Mouse (Mus musculus): ENCODE results near the gene Jtb. TPM values are rescaled to one million over a fixed set of nuclear protein-coding genes. Genes with fewer than 3 reads are reported as not detected.

Gene Jtb
- polyA plus RNA-seq, 1 experiment from 2014 or later = 171 TPM

- no peak for DNase-seq (ENCODE audit: low spot score)
Observed at GRCm38 (mm10) chr3:90258521-90258920, 27.1 kb downstream of the Jtb start.

DNA sequence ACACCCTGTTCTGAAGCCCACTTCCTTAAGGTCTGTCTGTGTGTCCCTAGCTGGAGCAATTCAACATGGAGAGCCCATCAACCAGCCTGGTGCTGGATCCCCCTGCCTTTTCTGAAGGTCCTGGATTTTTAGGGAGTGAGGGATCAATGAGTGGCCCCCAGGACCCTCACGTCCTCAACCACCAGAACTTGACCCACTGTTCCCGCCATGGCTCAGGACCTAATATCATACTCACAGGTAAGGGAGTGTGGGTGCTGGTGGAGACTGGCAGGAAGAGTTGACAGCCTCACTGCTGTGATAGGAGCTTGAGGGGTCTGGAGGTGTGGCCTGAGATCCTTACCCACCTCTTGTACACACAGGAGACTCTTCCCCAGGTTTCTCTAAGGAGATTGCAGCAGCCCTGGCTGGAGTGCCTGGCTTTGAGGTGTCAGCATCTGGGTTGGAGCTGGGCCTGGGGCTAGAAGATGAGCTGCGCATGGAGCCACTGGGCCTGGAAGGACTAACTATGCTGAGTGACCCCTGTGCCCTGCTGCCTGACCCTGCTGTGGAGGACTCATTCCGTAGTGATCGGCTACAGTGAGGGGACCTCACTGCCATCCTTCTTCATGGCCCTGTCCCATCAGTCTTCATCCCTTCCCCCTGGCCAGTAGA lies 31.8 kb downstream of the Jtb start:
- no peak for DNase-seq (ENCODE audit: low spot score)

DNA sequence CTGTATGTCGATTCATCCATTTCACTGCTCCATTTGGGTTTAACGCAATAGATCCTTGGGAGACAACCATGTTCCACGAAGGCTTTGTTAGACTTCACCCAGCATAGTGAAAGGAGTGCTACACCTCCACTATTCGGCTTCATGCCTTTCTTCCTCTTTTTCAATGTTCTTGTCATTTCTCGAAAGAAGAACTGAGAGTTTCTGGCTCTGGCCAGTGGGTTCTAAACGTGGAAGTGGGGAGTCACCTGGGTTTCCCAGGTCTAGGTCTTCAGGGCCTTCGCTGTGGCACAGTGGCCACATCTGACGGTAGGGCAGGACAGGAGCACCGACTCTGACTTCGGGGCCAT lies 33.3 kb downstream of the Jtb start:
- DNase-seq (ENCODE audit: low spot score) = no peak

DNA sequence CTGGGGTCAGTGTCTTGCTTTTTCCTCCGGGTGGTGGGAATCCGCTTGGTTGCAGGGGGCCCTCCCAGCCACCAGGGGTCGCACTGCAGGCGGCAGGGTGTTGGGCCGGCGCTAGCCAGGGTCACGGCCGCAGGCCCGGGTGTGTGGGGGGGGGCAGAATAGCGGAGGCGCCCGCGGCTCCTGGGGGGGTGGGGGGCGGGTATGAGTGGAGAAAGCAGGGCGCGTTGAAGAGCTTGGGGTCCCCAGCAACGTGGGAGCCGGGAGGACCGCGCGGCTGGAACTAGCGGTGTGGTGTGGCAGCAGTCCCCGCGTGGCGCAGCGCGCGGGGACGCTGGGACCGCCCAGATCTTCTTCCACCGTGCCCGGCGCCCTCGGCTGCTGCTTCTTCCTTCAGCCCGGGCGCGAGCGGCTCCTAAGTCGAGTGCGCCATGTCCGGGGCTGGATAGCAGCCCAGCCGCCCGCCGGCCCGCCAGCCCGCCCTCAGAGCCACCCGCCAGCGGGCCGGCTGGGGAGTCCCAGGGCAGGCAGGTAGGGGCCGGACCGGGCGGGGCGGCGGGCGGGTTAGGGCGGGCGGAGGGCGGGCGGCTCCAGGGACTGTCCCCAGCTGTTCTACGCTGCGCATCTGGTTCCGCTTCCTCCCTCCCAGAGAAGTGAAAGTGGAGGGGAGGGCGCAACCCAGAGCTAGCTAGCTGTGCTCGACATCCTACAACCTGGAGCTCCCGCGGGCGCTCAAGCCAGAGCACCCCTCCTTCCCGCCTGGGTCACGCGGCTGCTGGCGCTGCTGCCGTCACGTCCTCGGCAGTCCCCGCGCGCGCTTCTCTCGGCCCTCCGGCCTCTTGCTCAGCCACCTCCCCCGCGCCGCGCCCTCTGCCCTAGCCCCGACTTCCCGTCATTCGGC lies 33.9 kb downstream of the Jtb start, which contains the start of gene Dennd4b:
Gene Dennd4b, plus strand, starts transcription at position 152 of the 898 bp plus-strand sequence.
- peak; percentile 86 for DNase-seq (ENCODE audit: low spot score)

DNA sequence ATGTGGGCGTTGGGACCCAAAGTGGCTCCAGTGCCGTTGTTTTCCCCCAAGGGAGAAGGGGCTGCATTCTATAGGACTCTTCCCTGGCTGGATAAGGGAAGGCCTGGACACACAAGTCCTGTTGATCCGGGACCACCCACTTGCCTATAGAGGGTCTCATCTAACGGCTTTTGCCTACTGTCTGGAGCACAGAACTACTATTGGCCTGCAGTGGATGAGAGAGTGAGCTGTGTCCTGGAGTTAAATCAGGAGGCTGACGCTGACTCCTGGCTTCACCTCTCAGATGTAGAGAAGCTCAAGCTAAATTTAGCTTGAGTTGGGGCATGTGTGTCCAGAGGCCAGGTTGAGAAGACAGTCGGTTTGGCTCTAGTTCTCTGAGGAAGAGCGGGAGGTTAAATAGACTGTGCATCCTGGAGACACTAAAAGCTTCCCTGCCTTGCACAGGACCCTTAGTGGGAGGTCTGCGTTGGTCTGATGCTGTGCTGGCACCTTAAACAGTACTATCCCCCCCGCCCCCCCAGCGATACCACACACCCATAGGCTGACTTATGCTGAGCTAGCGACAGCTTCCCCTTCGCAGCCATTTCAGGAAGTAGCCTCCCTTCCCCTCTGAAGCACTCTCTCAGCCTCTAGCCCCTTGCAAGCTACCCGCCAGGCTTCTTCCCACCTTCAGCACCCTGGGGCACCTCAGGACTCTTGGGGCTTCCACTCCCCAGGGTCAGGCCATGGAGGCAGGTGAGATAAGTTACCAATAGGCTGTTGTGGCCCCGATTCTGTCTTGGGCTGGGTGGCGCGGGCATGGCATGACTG lies 34.7 kb downstream of the Jtb start:
- DNase-seq (ENCODE audit: low spot score) = peak; percentile 73

- peak; percentile 30 for DNase-seq (ENCODE audit: low spot score)
Observed at GRCm38 (mm10) chr3:90266901-90267775, 35.7 kb downstream of the Jtb start.

DNA sequence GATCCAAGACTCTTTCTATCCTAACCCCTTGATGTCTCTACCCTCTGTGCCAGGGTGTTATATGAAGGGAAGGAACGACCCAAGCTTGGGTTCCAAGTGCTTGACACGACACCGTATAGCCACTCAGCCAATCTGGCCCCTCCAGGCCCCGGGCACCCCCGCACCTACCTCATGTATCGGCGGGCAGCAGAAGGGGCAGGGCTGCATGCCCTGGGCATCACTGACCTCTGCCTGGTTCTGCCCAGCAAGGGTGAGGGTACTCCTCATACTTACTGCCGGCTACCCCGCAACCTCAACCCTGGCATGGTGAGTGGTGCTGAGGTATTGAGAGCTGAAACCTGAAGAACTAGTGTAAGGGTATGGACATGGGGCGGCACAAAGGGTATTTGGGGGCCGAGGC lies 36.8 kb downstream of the Jtb start:
- DNase-seq (ENCODE audit: low spot score) = no peak

GRCm38 (mm10) chr3:90268971-90269370 lies 37.6 kb downstream of the Jtb start:
- no peak for DNase-seq (ENCODE audit: low spot score)

GRCm38 (mm10) chr3:90270784-90271183 lies 39.4 kb downstream of the Jtb start:
- no peak for DNase-seq (ENCODE audit: low spot score)

- DNase-seq (ENCODE audit: low spot score) = no peak
Observed at GRCm38 (mm10) chr3:90272170-90272569, 40.8 kb downstream of the Jtb start.

DNA sequence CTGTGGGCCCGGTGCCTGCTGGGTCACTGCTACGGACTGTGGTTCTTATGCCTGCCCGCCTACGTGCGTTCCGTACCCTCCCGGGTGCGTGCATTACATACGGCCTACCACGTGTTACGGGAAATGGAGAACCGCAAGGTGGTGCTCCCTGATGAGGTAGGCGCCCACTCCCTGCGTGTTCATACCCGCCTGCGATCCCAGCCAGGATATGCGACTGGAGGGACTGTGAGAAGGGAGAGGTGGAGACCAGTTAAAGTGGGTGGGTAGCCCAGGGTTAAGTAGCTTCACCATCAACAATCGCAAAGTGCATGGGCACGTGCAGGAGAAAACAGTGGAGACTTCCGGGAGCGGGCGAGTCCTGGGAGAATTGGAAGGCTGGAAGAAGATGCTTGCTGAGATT lies 42.5 kb downstream of the Jtb start:
- no peak for DNase-seq (ENCODE audit: low spot score)

DNA sequence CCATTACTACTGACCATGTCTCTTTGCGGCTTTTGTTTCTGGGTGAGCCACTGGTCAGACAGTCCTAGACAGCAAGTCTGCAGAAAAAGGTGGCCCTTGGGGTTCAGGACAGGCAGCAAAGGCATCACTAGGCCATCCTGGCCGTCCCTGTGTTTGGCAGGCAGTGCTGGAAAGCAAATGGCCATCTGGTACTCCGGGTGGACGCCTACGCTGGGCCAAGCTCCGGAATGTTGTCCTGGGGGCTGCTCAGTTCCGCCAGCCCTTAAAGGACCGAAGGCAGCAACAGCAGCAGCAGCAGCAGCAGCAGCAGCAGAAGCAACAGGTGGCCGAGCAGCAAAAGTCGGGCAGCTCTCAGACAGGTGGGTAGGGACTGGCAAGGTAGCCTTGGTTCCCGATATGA lies 43.9 kb downstream of the Jtb start:
- no peak for DNase-seq (ENCODE audit: low spot score)

- DNase-seq (ENCODE audit: low spot score) = no peak
Observed at GRCm38 (mm10) chr3:90276858-90277257, 45.5 kb downstream of the Jtb start.

GRCm38 (mm10) chr3:90277793-90278192 lies 46.4 kb downstream of the Jtb start:
- no peak for DNase-seq (ENCODE audit: low spot score)

DNA sequence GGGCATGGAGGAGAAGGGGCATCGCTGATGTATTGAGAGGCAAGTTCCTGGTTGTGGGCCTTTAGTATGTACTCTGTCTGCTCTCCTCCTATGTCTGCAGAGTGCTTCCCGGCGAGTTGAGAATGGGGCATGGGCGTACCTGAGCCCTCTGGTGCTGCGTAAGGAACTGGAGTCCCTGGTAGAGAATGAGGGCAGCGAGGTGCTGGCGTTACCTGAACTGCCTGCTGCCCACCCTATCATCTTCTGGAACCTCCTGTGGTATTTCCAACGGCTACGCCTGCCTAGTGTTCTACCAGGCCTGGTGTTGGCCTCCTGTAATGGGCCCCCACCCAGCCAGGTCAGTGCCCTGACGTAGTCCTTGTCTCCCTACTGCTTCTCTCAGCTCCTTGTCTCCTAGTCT lies 46.8 kb downstream of the Jtb start:
- no peak for DNase-seq (ENCODE audit: low spot score)

- no peak for DNase-seq (ENCODE audit: low spot score)
Observed at GRCm38 (mm10) chr3:90279216-90279615, 47.8 kb downstream of the Jtb start.

DNA sequence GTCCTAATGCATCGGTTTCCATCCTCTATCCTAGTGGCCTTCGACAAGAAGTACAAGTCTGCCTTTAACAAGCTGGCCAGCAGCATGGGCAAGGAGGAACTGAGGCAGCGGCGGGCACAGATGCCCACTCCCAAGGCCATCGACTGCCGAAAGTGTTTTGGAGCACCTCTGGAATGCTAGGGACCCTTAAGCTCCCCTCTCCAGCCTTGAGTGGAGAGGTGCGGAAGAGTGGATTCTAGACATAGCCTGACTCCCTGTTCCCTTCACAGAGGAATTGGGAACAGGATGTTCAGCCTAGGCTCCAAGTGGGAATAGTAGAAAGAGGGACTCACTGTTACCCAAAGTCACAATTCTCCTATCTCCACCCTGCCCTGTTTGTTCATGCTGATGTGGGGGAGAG lies 48.3 kb downstream of the Jtb start:
- DNase-seq (ENCODE audit: low spot score) = no peak

DNA sequence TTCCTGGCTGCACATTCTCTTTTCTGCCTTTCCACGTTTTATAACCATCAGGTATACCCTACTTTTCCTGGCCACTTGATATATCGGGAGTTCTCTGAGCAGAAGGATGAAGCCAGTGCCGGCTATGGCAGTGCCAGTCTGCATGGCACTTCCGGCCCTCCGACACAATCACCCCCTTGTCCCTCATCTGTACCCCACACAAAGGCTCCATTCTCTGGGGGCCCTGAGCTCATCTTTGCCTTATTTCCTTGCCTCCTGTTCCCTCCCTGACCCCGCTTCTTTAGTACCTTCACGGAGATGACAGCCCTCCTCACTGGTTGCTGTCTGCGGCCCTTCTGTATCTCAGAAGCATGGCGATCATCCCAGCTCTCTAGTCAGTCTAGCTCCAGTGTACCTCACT lies 49.3 kb downstream of the Jtb start:
- no peak for DNase-seq (ENCODE audit: low spot score)

DNA sequence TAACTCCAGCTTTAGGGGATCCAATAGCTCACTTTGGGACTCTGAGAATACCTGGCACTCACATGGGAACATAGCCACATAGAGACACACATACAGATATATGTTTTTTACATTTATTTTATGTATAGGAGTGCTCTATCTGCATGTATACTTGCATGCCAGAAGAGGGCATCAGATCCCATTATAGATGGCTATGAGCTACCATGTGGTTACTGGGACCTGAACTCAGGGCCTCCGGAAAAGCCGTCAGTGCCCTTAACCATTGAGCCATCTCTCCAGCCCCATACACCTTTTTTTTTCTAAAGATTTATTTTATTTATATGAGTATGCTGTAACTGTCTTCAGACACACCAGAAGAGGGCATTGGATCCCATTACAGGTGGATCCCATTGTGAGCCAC lies 52.8 kb downstream of the Jtb start:
- no peak for DNase-seq (ENCODE audit: low spot score)
